Mouse (Mus musculus) limb, embryonic 11.5 days (tissue): ENCODE measurements around the gene Kif1b. TPM values are rescaled to one million over a fixed set of nuclear protein-coding genes. Genes with fewer than 3 reads are reported as not detected.

Experiments
- ATAC-seq: fragments of 200-750 bp; cut with Nextera tagmentation; 2 replicates; pipeline ENCODE4 v1.8.0; 2017; ENCODE audit warnings: low read depth; ENCODE audit not compliant: insufficient number of reproducible peaks, low FRiP score, low TSS enrichment
- DNase-seq: peaks from one replicate; pipeline ENCODE4 v3.0.0-alpha.2; 2015; ENCODE audit warnings: low spot score
- H3K27ac ChIP-seq: fragments of 300-500 bp; sonication (generic); replicated peaks from 2 replicates; pipeline ENCODE4 v1.5.1; 2014; ENCODE audit warnings: low read depth, mild to moderate bottlenecking, low read length
- H3K27me3 ChIP-seq: fragments of 300-500 bp; sonication (generic); 2 replicates; pipeline ENCODE4 v1.6.1; 2014; ENCODE audit warnings: mild to moderate bottlenecking, low read length, mixed read lengths; ENCODE audit not compliant: control insufficient read depth, insufficient read depth
- H3K36me3 ChIP-seq: fragments of 300-500 bp; sonication (generic); 2 replicates; pipeline ENCODE4 v1.6.1; 2014; ENCODE audit warnings: mild to moderate bottlenecking, low read length, moderate library complexity, mixed read lengths; ENCODE audit not compliant: control insufficient read depth, insufficient read depth
- H3K4me1 ChIP-seq: fragments of 300-500 bp; sonication (generic); 2 replicates; pipeline ENCODE4 v1.6.1; 2014; ENCODE audit warnings: low read length, mixed read lengths; ENCODE audit not compliant: control insufficient read depth, insufficient read depth
- H3K4me2 ChIP-seq: fragments of 300-500 bp; sonication (generic); 2 replicates; pipeline ENCODE4 v1.6.1; 2014; ENCODE audit warnings: low read depth, mild to moderate bottlenecking, moderate library complexity; ENCODE audit not compliant: severe bottlenecking
- H3K4me3 ChIP-seq: fragments of 300-500 bp; sonication (generic); 2 replicates; pipeline ENCODE4 v1.5.1; 2014; ENCODE audit warnings: low read depth, low read length
- H3K9ac ChIP-seq: fragments of 300-500 bp; sonication (generic); 2 replicates; pipeline ENCODE4 v1.6.1; 2014; ENCODE audit warnings: mild to moderate bottlenecking, low read length
- H3K9me3 ChIP-seq: fragments of 300-500 bp; sonication (generic); 2 replicates; pipeline ENCODE4 v1.6.1; 2016; ENCODE audit warnings: low read length; ENCODE audit not compliant: control insufficient read depth
- WGBS: fragments of 180-500 bp; shearing (Covaris S2); extraction: QIAGEN DNeasy Blood & Tissue Kit; methylation state at CpG from one replicate; pipeline ENCODE4 v1.1.7; 2014; 5-methylcytosine and 5-hydroxymethylcytosine counted together
- polyA plus RNA-seq: library from polyadenylated mRNA; unstranded; fragments of >200 nt; fragmentation: Nextera tagmentation; extraction: Ambion mirVana; gene quantifications from 2 replicates; pipeline ENCODE4 v1.2.1, GENCODE M21; 2014

Gene Kif1b
- polyA plus RNA-seq, 1 experiment from 2014 or later, result 35.6 TPM

GRCm38 (mm10) chr4:149292984-149293383, 14.5 kb downstream of the Kif1b start:
- Histone ChIP-seq H3K27ac (no peak overlapping the region), H3K4me1 (no peaks in the 10 kb centered on the region), H3K9ac (no peak overlapping the region), H3K27me3 (no peaks in the 10 kb centered on the region), H3K36me3 (no peaks in the 10 kb centered on the region; the same call in 1 of the 2 replicates), H3K4me2 (no peak overlapping the region), H3K4me3 (no peak overlapping the region), H3K9me3 (no peaks in the 10 kb centered on the region)
- ATAC-seq (no peak), DNase-seq (no peak)
- 75% methylated on average over 5 of the region's 5 CpGs for WGBS

- Histone ChIP-seq H3K27ac (no peak overlapping the region), H3K27me3 (no peaks in the 10 kb centered on the region), H3K4me3 (no peak overlapping the region), H3K4me1 (no peaks in the 10 kb centered on the region), H3K9ac (no peak overlapping the region), H3K9me3 (no peaks in the 10 kb centered on the region), H3K36me3 (no peaks in the 10 kb centered on the region; the same call in 1 of the 2 replicates), H3K4me2 (no peak overlapping the region)
- 88% methylated on average over 9 of the region's 9 CpGs for WGBS
- DNase-seq, result no peak
- no peak for ATAC-seq
Measured at GRCm38 (mm10) chr4:149291061-149291460, 16.4 kb downstream of the Kif1b start.

- Histone ChIP-seq H3K4me1 (no peaks in the 10 kb centered on the region), H3K4me3 (no peak overlapping the region), H3K27me3 (no peaks in the 10 kb centered on the region), H3K27ac (no peak overlapping the region), H3K9ac (no peak overlapping the region), H3K9me3 (no peaks in the 10 kb centered on the region), H3K36me3 (no peaks in the 10 kb centered on the region; the same call in 1 of the 2 replicates), H3K4me2 (no peak overlapping the region)
- no peak for DNase-seq
- 86% methylated on average over 7 of the region's 7 CpGs for WGBS
- no peak for ATAC-seq
Measured at GRCm38 (mm10) chr4:149290157-149290750, 17.2 kb downstream of the Kif1b start.

DNA sequence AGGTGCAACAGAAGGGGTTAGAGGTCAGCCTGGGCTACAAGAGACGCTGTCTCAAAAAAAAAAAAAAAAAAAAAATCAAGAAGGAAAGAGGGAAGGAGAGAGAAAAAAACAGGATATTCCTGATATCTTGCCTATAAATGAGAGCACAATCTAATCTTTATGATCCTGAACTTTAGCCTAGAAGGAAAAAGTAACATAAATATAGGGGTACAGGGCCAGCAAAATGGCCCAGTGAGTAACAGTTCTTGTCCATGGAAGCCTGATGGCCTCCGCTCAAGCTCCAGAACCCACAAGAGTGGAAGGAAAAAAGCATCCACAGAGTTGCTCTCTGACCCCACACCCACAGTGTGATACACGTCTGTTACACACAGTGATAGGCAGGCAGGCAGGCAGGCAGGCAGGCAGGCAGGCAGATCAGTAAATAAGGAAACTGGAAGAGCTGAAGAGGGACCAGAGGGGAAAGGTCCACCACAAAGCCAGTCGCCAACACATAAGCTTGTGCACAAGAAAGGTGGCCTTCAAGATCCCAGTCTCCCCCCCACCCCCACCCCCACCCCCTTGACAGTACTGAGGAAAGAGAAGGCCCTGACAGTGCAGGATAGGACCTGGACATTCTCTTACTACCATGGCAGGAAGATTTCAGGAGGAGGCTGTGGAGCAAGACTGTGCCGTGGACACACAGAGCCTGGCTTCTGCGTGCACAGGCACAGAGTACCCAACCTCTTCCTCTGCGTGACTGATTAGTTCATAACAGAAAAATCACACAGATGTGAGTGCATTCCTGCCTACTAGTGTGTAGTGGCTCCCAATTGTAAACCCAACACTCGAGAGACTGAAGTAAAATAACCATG, 21.0 kb downstream of the Kif1b start:
- H3K4me3 ChIP-seq, result no peak overlapping the region
- H3K4me2 ChIP-seq, result no peak overlapping the region
- no peaks in the 10 kb centered on the region for H3K36me3 ChIP-seq
- DNase-seq (no peak), ATAC-seq (no peak)
- no peaks in the 10 kb centered on the region for H3K4me1 ChIP-seq
- no peaks in the 10 kb centered on the region for H3K27me3 ChIP-seq
- no peak overlapping the region for H3K27ac ChIP-seq
- no peaks in the 10 kb centered on the region for H3K9me3 ChIP-seq
- H3K9ac ChIP-seq, result no peak overlapping the region
- WGBS, result 85% methylated on average over 8 of the region's 8 CpGs

DNA sequence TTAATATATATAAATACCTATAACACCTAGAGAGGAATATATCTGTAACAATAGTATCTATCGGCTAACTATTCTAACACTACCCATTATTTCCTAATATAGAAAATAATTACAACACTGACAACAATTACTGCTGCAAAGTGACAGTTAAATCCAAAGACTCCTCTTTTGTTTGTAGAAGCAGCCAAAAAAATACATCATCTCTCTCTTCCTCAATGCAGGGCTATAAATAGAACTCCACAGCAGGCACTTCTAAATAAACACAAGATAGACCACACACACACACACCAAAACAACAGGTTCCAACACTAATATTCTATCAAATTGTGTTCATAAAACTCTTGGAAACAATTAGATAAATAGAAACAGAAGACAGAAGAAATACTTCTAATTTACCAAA, 21.8 kb downstream of the Kif1b start:
- no peak for ATAC-seq
- Histone ChIP-seq H3K4me1 (no peaks in the 10 kb centered on the region), H3K9ac (no peak overlapping the region), H3K27me3 (no peaks in the 10 kb centered on the region), H3K4me3 (no peak overlapping the region), H3K36me3 (no peaks in the 10 kb centered on the region), H3K9me3 (no peaks in the 10 kb centered on the region), H3K27ac (no peak overlapping the region), H3K4me2 (no peak overlapping the region)
- 98% methylated on average over 1 of the region's 1 CpGs for WGBS
- no peak for DNase-seq

GRCm38 (mm10) chr4:149283018-149283417, 24.5 kb downstream of the Kif1b start:
- WGBS, result 93% methylated on average over 3 of the region's 3 CpGs
- H3K27ac ChIP-seq, result no peak overlapping the region
- DNase-seq, result no peak

GRCm38 (mm10) chr4:149282025-149282738, 25.3 kb downstream of the Kif1b start:
- Histone ChIP-seq H3K4me2 (no peak overlapping the region), H3K9me3 (no peaks in the 10 kb centered on the region), H3K27ac (no peak overlapping the region), H3K4me3 (no peak overlapping the region), H3K27me3 (no peaks in the 10 kb centered on the region), H3K9ac (no peak overlapping the region), H3K4me1 (no peaks in the 10 kb centered on the region; the same call in 1 of the 2 replicates), H3K36me3 (no peaks in the 10 kb centered on the region)
- WGBS, result 76% methylated on average over 7 of the region's 7 CpGs
- DNase-seq (no peak), ATAC-seq (no peak)

More at GRCm38 (mm10) chr4:149283018-149283417, 24.5 kb downstream of the Kif1b start:
- H3K4me3 ChIP-seq, result no peak overlapping the region
- ATAC-seq, result no peak
- no peaks in the 10 kb centered on the region for H3K27me3 ChIP-seq
- H3K9ac ChIP-seq, result no peak overlapping the region
- no peaks in the 10 kb centered on the region for H3K36me3 ChIP-seq
- no peaks in the 10 kb centered on the region for H3K4me1 ChIP-seq
- H3K4me2 ChIP-seq, result no peak overlapping the region
- no peaks in the 10 kb centered on the region for H3K9me3 ChIP-seq

GRCm38 (mm10) chr4:149277571-149277970, 29.9 kb downstream of the Kif1b start:
- no peak overlapping the region for H3K4me3 ChIP-seq
- no peaks in the 10 kb centered on the region for H3K27me3 ChIP-seq
- no peak overlapping the region for H3K27ac ChIP-seq
- H3K9ac ChIP-seq, result no peak overlapping the region
- DNase-seq (peak; percentile 49), ATAC-seq (peak; percentile 75; the same call in 1 of the 2 replicates)
- H3K4me2 ChIP-seq, result no peak overlapping the region
- WGBS, result 81% methylated on average over 4 of the region's 4 CpGs
- no peaks in the 10 kb centered on the region; the same call in 1 of the 2 replicates for H3K4me1 ChIP-seq
- H3K36me3 ChIP-seq, result peaks cover 4% of the 10 kb centered on the region
- H3K9me3 ChIP-seq, result no peaks in the 10 kb centered on the region
